Mouse (Mus musculus) layer of hippocampus, postnatal 25 days (tissue): ENCODE data around the gene Gpr152. TPM values are rescaled to one million over a fixed set of nuclear protein-coding genes. Genes with fewer than 3 reads are reported as not detected.

Experiments used
- DNase-seq, 2 experiments: peaks; one replicate each; pipeline ENCODE4 v3.0.0; 2022; ENCODE audit warnings: mixed read lengths in 2 of 2, low spot score in 1 of 2; ENCODE audit errors: extremely low spot score in 1 of 2
- total RNA-seq, 2 experiments: library from RNA; stranded (reverse); gene quantifications; 2 replicates each; pipeline ENCODE4 v1.2.3; 2021

The Gpr152 gene
- total RNA-seq, 2 experiments from 2014 or later = not detected

DNA sequence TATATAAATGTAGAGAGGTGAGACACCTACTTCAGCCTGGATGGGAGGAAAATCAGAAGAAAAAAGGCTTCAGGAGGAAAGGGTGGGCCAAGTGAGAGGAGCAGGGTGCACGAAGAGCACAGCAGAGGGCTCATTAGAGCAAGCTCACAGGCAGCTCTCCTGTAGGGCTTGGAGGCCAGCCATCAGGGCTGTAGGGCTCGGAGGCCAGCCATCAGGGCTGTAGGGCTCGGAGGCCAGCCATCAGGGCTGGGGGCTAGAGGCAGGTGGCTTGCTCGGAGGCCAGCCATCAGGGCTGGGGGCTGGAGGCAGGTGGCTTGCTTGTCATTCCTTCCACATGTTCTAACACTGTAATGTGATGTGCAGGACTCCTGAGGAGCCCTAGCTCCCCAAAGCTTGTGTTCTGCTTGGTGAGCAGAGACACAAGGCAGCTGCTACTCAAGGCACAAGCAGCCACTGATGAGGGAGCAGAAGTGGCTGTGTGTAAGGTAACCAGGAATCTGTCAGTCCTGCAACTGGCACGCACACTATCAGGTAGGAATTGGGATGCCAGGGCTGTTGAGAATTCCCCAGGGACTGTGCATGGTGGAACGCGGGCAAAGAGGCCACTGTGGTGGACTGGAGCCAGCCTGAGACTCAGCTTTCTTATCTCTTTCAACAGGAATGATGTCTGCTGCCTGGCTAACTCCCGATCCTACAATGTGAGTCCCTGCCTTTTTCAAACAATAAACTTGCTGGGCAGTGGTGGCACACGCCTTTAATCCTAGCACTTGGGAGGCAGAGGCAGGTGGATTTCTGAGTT lies 27.3 kb downstream of the Gpr152 start:
- no peak for DNase-seq

GRCm38 (mm10) chr19:4169378-4169784 lies 29.8 kb downstream of the Gpr152 start:
- DNase-seq = peak; percentile 97 to 98

DNA sequence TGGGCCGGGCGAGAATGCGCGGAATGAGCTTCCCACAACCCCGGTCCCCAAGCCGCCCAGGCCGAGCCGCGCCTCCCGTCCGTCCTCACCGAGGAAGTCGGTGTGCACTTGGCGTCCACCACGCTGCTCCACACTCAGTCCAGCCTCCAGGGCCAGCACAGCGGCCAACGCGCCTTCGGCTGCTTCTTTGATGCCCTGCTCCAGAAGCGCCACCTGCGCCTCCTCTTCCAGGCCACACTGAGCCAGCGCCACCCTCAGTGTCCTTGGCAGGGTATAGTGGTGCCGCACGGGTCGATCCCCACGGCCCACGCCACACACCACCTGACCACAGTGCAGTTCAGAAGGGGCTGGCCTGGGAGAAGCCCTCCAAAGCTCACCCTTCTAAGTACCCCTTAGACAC lies 30.2 kb downstream of the Gpr152 start:
- DNase-seq = no peak

DNA sequence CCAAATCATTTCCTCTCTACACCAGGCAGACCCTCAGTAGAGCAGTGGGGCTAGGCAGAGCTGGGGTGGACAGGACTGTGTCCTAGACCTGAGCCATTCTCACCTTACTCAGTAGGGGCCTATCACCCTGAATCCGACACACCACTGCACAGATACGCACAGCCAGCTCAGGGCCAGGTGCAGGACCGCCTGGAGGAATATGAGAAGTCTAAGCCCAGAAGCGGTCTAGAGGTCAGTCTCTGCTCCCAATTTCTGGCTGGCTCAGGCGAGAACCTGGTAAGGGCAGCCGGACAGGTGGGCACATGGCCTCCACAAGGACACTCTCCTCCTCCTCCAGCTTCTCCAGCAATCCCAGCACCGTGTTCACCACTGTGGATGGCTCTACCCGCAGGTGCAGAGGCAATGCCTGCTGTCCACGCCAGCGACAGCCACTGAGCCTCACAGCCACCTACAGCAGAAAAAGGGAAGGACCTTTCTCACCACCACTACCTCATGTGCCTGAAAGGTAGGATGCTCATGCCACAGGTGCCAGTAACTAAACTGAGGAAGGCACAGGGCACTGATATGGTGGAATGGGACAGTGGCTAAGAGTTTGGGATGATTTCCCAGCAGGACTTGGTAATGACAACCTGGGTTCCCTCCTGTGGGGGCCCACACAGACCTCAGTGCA lies 31.3 kb downstream of the Gpr152 start:
- no peak for DNase-seq

- DNase-seq = no peak
Observed at GRCm38 (mm10) chr19:4171393-4172290, 32.1 kb downstream of the Gpr152 start.

- no peak for DNase-seq
Observed at GRCm38 (mm10) chr19:4172925-4173324, 33.3 kb downstream of the Gpr152 start.

DNA sequence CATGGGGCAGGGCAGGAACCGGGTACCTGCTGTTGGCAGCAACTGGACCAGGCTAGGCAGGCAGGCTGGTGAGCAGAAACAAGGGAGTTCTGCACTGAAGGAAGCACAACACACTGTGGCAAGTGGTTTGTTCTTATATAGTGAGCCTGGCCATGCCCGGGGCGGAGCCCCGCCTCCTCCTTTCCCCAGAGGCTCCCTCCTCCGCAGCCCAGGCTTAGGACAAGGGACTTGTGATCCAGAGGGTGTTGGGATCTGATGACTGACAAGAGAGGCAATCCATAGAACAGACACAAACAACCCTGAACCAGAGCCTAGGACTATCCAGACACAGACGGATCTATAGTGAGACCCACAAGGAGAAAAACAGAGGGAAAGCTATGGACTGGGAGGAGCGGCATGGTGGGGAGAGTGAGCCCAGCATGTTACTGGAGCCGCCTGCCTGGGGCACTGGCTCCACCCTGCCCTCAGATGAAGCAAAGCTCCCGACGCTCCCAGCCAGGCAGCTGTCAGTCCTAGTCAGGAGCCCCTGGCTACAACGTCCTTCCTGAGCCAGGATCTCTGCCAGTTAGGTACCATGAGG lies 35.9 kb downstream of the Gpr152 start, which contains the start of gene Carns1:
Carns1 (minus strand) TSS at position 112 of the 580 bp plus-strand sequence.
- DNase-seq = no peak

DNA sequence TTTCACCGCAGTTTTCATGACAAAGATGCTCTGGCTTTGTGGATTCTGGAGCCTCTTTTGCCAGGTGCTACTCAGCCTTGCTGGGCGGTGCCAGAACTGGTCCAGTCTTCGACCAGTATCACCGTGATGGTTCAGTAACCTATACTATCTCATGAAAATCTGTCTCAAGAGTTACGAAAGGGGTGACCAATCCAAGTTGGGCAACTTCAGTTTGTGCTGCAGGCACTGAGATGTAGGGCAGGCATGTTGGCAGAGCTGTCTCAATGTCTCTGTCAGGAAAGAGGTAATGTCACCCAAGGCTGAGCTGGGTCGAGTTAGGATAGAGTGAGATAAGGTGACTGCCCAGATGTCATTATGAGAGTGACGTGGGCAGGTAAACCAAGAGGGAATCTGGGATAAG lies 40.8 kb downstream of the Gpr152 start:
- DNase-seq = no peak

DNA sequence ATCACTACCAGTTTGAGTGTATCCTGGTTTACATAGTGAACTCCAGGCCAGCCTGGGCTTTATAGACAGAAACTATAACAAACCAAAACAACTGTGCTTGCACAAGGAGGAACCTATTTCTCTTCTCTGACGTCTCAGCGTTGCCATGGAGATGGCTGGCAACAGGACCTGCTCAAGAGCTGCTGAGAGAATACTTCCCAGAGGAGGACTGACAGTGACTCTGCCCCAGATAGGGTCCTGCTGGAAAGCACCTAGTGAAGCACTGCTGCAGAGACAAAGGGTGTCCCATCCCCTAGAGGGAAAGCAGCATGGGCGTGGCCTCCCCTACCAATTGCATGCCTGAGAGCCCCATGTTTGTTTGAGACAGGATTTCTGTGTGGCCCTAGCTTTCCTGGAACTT lies 42.3 kb downstream of the Gpr152 start:
- DNase-seq = peak in 1 of 2 experiments; percentile 57

- DNase-seq = no peak
Observed at GRCm38 (mm10) chr19:4183689-4184088, 44.1 kb downstream of the Gpr152 start.

DNA sequence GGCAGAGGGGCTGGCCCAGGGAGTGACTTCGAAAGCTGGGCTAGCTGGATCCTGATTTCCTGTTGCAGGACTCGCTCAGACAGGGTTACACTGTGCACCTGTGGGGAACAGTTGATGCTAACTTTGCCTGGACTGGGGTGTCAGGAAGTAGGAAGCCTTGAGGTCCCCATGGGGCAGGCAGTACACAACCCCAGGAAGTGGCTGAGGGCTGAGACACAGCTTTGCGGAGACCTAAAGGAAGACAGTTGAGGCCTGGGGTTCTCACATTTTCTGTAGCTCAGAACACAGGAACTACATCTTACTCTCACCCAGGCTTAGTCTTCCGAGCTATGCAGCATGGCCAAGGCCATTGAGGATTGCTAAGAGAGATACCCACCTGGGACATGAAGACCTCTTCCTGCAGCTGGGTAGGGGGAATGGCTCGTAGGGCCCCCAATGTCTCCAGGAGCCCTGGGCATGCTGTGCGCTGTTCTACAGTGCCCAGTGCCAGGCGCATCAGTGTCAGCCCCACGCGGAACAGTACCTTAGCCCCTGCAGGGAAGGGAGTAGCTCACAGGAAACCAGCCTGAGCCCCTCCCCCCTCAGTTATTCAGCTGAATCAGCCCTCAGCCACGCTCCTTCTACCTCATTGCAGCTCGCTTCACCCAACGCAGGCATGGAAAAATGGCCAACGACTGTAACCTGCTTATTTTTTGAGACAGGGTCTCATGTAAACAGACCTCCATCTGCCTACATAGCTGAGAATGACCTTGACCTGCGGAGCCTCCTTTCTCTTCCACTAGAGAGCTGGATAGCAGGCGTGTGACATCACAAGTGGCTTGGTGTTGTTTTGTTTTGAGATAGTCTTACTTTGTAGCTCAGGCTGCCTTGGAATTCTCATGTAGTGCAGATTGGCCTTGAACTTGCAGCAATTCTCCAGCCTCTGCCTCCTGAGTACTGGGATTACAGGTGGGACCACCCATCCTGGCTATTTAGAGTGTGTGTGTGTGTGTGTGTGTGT lies 45.7 kb downstream of the Gpr152 start:
- DNase-seq = no peak

GRCm38 (mm10) chr19:4187303-4187702 lies 47.7 kb downstream of the Gpr152 start:
- DNase-seq = no peak

DNA sequence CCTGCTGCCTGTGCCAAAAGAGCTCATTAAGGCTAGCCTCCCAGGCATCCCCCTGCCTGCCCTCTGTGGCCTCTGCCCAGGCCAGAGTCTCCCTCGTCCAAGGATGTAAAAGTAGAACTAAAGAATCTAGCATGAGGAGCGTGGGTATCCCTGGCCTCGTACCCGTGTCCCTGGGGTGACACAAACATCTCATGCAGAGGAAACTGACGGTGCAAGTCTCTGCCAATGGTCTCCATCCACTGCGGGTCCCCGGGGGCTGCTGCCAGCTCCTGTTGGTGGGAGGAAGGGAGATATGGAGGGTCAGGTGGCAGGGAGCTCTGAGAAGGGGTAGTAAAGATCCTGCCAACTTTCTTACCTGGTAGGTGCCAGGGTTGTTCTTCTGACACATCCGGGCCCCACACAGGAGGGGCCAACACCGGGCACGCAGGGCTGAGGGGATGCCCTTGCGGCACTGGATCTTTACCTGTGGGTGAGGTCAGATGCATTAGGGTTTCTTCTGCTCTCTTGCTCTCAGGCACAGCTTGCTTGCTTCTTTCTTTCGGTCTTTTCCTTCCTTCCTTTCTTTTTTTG lies 49.5 kb downstream of the Gpr152 start:
- DNase-seq = no peak

DNA sequence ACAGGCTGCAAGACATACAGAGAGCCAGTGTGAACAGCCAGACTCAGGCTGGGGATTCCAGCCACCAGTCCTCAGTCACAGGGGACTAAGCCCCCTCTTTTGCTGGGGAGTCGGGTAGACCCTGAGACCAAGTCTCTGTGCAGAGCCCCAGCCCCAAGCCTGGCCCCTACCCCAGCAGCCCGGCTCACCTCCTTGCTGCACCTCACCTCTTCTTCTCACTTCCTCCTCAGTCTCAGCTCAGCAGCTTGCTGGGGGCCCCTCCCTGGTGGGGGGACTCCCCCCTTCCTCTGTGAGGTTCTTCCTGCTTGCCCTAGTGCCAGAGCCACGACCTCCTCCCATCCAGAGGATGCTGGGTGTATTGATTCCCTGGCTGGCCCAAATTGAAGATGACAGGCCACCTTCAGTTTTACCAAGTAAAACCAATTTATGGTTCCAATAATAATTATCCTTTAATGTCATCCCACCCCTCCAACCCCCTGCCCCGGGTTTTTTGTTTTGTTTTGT lies 51.3 kb downstream of the Gpr152 start, which contains the start of gene Tbc1d10c:
Tbc1d10c (minus strand) TSS at position 454 of the 504 bp plus-strand sequence.
- DNase-seq = no peak

- DNase-seq = peak; percentile 92 to 95
Observed at GRCm38 (mm10) chr19:4191528-4192250, 52.1 kb downstream of the Gpr152 start, which contains the start of gene Ppp1ca. Ppp1ca (plus strand) TSS chr19:4192065.

DNA sequence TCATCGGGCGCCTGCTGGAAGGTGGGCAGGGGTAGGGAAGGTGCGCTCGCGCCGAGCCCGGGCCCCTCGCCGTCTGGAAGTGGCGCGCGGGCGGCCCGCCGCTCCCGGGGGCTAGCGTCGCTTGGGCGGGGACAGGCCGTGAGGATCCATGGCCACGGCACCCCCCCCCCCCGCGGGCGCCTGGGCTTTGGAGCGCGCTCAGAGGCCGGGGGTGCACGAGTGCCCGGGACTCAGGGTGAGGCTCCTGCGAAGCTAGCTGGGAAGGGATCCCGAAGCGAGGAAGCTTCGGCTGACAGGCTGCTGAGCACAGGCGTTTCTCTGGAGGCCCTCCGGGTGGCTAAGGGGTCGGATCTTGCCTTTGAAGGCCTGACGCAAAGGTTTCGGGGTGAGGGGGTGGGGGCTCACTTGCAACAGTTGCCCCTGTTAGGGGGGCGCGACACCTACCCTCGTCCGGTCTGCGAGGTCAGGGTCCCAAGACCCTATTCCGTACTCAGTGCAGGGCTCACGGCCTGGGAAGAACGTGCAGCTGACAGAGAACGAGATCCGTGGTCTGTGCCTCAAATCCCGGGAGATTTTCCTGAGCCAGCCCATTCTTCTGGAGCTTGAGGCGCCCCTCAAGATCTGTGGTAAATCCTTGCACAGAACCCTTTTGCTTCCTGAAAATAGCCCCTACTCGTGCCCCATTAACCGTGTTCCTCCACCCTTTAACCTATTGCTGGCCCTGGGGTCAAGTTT lies 52.8 kb downstream of the Gpr152 start:
- DNase-seq = no peak

GRCm38 (mm10) chr19:4193129-4193528 lies 53.5 kb downstream of the Gpr152 start:
- no peak for DNase-seq
